Mouse (Mus musculus) cerebellum, postnatal 10 days (tissue): Measurements from ENCODE around the gene Gm20388.

Experiments
- DNase-seq, 2 experiments: peaks; one replicate each; pipeline ENCODE4 v3.0.0; 2021; ENCODE audit warnings: mixed read lengths in 2 of 2

Gm20388 gene

DNA sequence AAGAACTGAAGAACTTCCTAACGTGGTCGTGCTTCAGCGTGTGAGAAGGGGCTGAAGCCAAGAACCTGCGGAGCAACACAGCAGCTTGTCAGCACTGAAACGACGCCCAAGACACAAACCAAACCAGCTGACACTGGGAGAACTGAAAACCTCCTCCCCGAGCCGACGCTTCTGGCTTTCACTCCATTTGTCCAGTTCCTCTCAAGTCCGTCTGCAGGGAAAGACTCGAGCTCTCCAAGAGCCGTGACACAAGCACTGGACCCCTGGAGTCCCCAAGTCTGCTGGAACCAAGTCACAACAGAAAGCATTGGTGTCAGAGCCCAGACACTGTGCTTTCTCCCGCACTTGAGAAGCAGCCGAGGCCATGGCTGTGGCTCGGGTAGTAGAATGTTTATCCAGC, 1698.6 kb downstream of the Gm20388 start:
- DNase-seq, result no peak

DNA sequence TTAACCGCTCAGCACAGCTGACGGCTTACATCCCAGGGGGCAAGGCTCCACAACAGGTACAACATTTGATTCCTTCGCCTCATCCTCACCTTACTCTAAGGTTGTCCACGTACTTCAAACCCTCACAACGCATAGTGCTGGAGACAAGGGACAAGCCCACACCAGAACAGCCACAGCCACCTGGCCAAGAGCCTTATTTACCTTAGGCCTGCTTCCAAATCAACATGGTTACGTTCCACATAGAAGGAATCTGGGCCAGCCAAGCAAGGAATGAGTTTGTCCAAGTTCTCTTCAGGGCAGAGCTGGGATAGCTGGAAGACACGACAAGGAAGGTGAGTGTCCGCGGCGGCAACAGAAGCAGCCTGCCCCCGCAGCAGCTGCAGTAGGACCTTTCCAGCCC, 1699.3 kb downstream of the Gm20388 start:
- peak in 1 of 2 experiments; percentile 23 for DNase-seq

DNA sequence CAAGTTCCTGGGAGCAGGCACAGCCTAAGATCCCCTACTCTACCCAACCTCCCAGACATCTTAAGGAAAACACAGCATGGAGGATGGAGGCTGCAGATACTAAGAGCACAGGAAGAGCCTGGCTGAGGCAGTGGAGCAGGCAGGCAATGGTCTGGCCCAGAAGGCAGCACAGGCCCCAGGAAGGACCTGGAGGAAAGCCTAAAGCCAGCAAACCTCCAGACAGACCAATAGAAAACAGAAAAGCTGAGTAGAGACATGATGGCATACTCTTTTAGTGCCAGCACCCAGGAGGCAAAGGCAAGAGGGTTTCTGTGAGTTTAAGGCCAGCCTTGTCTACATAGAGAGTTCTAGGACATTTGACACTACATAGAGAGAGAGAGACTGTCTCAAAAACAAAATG, 1702.8 kb downstream of the Gm20388 start:
- DNase-seq, result peak in 1 of 2 experiments; percentile 27

DNA sequence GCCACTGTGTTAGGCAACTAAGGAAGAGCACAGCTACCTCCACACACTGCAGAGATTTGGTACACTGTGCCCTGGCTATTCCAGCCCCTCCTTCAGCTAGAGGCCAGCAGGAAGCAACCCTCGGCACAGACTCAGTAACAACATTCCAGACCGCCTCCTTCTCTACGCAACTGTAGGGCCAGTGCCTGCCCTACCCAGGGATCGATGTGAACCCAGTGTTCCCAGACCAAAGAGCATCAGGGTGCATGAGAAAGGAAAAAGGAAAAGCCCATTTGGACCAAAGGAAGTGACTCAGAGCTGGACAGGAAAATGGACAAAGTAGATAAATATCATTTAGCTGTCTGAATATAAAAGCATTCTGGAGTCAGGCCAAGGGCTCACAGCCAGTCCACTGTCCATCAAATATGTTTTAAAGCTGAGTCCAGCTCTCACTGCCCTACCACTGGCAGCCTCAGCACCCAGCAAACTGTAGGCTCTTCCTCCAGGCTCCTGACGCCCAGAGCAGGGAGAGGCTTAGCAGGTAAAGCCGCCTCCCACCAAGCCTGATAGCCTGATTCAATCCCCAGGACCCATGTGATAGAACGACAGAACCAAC, 1708.9 kb downstream of the Gm20388 start:
- DNase-seq, result peak; percentile 30 to 47

DNA sequence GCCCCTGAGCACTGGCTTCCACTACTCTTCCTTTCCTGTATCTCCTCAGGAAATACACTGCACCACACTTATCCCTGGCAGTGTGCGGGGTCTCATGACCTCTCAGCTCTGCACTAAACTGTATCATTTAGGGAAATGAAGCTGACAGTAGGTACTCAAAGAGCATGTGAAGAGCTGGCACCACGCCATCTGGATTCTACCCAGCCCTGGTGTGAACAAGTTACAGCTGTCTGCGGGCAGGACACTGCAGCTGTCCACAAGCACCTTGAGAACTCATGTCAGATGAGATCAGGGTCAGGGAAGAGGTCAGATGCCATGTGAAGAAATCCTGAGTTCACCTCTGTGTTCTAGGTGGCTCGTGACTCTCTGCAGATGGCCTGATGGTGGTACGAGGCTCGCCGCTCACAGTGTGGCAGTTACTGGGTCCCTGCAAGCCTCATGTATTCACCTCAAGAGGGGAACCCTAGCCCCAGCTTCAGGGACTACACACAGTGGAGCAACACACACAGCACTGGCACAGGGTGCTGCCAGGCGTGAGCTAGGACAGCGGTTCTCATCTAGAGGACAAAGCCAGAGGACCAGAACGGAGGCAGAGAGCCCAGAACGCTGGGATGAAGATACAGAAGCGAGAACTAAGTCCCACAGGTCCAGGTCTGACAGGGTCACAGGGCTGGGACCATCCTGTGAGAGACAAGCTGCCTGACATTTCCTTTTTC, 1710.3 kb downstream of the Gm20388 start:
- DNase-seq, result peak; percentile 62 to 65

DNA sequence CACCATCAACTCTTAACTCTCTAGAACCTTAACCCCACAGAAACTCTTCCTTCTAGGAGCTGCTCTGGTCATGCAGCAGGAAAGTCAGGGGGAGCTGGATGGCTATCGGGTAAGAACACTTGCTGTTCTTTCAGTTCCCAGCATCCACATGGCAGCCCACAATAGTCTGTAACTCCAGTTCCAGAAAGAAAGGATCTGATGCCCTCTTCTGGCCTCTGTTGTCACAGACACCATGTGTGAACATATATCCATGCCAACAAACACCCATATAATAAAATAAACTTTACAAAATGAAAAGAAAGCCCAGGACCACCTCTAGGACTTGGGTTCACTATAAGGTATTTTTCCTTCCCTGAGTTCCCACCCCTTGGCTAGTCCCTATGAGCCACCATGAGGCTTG, 1711.2 kb downstream of the Gm20388 start:
- DNase-seq, result peak in 1 of 2 experiments; percentile 36

DNA sequence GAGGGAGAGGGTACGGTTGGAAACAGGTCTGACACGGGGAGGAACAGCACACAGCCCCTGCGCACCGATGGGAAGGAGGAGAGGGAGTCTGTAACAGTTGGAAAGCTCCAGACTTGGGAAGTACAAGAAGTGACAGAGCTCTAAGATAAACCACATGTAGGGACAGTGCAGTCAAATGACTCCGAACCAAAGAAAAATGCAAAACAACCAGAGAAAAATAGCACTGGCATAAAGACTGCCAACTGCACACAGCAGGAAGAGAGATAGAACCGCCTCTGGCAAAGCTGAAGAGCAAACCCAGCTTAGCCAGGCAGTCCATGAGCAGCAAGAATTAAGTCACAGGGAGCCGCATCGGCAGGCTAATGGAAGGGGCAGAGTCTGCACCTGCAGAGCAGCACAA, 1712.4 kb downstream of the Gm20388 start:
- DNase-seq, result no peak

DNA sequence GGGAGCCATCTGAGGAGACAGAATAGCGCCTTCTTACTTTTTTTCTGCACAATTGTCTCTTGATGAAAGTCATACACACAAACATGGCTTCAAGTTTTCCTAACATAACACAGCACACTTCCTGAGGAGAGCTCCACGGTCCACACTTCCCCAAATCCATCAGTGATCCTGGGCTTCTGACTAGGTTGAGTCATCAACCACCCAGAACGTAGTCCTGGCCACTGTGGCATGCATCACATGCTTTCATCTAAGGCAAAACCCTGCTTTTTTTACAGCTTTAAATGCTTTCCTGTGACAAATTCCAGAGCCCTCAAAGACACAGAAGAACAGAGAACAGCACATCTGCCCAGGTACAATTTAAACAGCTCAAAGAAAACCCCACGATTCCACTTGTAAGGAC, 1718.0 kb downstream of the Gm20388 start:
- DNase-seq, result no peak

DNA sequence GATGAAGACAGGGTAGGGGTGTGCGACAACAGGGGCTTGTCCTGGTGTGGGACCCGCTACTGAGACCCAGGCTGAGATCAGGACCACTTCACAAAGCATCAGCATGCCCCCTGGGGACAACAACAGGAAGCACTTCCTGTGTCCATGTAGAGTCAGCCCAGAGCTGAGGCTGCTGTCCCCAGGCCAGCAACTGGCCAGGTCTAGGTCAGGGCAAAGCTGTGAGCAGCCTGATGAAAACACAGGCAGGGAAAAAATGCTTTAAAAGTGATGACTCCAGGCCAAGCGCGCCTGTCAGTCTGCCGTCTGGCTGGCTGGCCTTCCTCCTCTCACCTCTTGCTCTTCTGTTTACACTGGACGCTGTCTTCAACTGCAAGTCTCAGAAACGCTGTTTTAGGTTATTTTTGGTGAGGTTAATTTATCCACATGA, 1721.0 kb downstream of the Gm20388 start:
- DNase-seq, result no peak

DNA sequence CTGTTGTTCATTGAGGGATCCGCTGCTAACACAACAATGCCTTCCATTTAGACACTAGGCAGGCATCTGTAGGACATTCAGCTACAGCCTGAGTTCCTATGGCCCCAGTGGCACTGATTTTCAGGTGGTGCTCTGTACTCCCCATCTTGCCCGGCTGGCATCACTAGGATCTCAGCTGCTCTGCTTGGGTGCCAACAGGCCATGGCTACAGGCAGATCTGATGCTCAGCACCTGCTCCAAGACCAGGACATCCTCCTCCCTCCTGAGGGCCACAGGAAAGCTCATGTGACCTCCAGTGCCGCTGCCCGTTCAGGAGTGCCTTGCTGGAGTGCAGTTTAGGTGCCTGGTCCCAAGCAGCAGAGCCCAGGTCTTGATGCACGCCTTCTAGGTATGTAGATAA, 1721.8 kb downstream of the Gm20388 start:
- no peak for DNase-seq

DNA sequence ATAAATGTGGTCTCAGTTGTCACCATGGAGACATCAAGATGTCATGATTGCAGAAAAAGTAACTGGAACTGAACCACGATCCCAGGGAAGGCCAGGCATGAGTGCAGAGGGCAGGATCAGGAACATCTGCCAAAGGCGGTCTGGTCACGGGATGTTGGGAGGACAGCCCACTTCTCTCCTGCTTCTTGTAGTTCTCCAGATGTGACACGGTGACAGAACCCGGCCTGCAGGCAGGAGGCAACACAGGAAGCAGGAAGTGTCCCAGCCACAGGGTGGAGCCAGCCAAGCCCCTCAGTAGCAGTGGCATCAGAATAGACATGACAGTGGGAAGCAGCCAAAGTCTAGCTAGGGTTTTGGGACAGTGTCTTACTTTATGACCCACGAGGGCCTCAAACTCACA, 1724.9 kb downstream of the Gm20388 start:
- DNase-seq, result no peak

DNA sequence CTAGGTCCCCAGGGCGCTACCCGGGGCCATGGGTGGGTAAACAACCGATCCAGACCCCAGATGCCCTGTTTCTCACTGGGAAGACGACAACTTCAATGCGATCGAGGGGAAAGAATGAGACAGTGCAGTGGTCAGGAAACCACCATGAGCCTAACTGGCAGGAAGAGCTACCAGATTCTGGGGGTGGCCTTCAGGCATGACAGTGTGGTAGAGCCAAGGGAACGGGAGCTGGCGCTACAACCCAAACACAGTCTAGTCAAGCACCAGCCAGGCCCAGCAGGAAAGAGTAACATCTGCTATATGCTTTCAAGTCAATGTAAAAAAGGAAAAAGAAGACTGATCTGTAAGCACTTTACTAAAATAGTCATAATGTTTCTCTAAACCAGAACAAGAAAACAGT, 1725.5 kb downstream of the Gm20388 start:
- no peak for DNase-seq

DNA sequence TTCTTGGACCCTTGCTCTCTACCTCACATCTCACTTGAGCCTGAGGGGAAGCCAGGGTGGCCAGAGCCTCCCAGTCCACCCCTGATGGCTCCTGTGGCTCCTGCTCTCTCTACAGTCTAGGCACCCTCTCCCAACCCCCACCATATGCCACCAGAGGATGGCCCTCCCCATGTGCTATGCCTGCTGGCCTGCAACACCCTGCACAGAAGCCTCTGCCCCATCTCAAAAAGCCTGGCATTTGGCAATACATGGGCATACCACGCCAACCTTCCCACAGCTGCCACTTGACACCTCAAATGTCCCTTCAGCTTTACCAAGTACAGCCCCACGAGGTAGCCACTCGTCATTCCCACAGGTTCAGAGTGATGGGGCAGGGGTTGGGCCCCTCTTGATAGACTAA, 1732.2 kb downstream of the Gm20388 start:
- peak in 1 of 2 experiments; percentile 50 for DNase-seq

DNA sequence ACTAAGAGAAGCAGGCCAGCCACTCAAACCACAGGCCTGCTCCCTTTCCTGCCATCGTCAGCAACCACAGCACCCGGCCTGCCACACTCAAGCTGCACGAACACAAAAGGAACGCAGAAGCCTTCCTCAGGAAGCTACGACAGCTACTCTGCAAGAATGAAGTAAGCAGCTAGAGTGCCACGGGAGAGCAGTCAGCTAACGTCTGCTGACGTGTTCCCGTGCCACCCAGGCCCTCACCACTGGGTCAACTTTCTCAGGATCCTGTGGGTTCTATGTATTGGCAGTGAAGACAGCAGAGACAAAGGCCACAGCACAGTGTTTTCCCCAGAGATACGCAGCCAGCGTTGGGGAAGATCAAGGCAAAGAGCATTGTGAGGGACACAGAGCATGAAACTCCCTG, 1732.7 kb downstream of the Gm20388 start:
- DNase-seq, result no peak

DNA sequence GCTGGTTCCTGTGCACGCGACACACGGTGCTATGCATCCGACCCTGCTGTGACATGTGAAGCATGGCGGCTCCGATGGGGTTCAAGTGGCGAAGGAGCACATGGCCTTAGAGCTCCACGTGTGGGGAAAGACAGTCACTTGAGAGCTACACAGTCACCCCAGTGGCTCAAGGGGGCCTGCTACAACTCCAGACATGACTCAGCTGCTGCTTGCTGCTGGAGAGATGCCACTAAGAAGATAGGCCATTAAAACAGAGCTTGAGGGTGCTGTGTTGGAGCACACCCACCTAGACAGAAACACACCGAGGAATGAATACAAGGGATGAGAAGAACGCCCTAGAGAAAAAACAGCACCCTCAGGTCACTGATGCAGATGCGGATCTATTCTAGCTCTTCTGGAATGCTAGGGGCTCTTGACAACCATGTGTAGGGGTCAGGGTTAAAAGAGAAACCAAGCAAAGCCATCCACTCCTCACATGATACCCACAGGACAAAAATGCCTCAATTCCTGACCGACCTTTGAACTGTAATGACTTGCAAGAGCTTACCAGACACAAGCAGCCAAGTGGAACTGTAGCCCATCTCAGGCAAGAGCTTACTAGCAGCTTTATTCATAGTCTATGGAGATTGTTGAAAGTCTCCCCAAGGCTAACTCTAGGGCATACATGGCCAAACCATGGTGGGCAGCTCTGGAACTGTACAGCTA, 1737.0 kb downstream of the Gm20388 start:
- no peak for DNase-seq

DNA sequence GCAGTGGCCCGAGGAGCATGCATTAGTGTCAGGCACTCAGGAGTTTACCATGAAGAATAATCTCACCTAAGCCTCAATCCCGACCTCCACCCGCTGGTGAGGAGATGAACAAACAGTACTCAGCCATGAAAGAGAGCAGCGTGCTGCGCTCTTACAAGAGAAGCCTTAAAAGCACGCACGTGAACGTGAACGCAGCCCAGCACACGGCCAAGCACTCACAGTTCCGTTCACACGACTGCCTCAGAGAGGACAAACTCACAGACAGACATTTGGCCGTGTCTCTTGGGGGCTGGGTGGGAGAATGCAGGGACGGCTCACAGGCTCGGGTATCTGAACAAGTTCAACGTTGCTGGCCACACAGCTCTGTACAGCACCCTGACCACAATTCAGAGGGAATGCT, 1737.8 kb downstream of the Gm20388 start:
- DNase-seq, result no peak

DNA sequence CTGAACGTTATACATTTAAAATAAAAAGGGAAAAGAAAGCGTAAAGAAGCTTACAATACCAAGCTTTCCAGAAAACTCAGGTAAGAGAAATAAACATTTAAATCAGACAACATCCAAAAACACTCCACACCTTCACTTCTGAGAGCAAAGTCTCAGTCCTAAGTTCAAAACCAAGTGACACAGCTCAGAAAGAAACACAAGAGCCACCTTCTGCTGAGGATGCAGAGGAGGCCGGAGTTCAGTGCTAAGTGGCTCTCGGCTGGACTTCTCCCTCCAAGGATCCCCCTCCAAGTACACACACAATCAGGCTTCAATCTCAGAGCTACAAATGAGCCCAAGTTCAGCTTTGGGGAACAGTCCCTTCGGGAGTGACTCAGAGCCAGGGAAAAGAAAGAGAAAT, 1738.8 kb downstream of the Gm20388 start:
- DNase-seq, result no peak

DNA sequence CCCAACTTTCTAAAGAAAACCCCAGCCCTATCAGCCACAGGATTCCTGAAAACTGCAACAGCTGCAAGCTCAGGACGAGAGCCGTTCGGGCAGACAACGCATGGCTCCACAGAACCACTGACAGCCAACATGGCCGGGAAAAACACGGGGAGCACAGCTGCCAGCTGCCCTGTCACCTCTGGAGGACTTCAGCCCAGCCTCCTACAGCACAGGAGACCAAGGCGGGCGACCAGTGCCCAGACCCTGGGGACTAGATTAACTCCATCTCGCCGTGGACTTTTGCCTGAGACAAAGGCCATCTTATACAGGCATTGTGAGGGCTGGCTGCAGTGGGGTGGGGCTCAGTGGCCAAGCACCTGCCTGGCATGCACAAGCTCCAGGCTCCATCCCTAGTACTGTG, 1739.3 kb downstream of the Gm20388 start:
- no peak for DNase-seq

DNA sequence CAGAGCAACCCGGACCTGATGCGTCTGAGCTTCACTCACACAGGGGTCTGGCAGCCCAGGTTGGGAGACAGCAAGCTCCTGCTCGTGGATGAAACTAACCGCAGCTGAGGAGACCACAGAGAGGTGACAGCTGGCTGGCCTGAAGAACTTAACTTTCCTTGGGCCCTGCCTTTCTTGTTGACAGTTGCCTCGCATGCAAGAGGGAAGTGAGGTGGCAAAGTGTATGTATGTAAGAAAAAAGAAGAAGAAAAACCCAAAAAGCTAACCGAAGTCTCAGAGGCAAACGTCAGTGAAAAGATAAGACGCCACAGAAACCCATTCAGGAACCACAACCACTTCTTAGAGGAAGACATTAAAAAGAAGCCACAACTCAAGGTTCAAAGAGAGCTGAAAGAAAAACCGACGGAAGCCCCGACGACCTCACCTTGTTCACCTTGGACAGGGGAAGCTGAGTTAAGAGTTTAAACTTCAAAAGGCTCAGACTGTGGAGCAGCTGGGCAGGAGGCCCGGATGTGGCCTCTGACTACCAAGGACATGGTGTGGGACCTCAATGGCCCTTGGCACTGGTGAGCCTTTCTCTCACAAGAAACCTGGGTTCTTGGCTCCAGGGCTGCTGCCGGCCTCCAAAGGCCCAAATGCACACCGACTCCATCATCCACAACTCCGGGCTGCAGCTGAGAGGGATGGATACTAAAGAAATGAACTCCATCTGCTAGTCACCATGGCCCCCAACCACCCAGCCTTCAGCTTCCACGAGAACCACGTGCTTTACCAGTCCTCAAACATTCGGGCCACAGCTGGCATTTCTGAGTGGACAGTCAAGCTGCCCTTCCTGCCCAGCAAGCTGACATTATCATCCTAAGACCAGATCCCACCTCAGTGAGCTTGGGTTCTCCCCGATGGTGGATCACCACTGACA, 1740.0 kb downstream of the Gm20388 start:
- DNase-seq, result peak; percentile 35 to 52

DNA sequence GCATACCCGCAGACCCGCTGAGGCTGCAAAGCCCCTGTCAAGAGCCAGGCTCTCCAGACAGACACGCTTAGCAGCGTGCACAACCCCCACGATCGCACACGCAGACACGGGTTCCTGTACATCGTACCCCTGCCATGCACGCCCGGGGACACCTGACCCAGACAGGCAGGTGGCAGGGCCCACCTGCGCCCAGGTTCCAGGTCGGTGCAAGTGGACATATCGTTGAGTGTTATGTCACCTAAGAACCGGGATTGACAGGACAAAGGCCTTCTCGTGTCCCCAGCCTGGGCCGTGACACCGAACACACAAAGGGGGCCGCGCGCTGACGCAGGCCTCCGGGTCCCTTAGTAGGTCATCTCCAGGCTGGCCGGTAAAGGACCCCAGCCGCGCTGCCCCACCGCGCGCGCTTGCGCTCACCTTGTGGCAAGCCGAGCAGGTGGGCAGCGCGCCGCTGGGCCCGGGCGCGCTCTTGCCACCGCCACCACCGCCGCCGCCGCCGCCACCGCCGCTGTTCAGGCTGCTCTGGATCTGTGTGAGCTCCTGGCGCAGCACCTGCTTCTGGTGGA, 1740.8 kb downstream of the Gm20388 start:
- DNase-seq, result peak in 1 of 2 experiments; percentile 61

DNA sequence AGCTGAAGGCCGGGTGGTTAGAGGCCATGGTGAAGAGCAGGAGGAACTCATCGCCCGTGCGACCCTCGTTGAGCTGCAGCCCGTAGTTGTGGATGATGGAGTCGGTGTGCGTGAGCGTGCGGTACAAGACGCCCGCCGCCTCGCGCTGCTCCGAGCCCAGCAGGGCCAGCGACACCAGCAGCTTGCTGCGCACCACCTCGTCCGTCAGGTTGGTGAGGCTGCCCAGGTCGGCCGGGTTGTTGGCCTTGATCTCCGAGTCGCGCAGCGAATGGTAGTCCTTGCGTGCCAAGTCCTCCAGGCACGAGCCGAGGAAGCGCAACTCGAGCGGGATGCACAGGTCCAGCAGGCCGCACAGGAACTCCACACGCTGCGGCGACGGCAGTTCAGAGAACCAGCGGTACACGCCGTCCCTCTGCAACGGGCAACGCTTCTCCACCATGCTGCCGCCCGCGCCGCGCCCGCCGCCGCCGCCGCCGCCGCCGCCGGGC, 1741.3 kb downstream of the Gm20388 start:
- peak; percentile 78 to 79 for DNase-seq

DNA sequence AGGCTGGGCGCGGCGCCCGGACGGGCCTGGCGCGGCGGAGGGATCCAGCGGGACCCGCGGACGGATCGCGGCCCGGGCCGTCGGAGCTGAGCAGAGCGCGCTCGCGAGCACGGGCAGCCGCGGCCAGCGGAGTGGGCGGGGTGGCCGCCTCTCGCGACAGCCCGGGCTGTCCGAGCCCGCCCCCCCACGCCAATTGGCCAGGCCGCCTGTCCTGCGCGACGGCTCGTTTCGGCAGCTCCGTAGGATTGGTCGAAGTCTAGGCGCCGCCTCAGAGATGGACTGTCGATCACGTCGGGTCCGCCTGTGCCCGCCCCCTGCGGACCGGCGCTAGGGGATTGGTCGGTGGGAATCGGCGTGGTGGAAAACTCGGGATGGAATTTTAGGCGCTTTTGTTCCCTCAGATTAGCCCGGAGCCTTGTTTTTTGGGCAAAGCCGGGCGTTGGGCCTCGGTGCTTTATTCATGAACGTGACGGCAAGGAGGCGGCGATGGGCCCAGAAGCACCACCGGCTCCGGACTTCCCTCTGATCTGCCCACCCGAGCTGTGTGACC, 1742.2 kb downstream of the Gm20388 start, which contains the start of gene Zcchc14:
Gene Zcchc14 (minus strand): TSS at position 128 of the 550 bp plus-strand sequence.
- DNase-seq, result peak; percentile 99 to 100
